Mouse (Mus musculus) kidney, adult 2 months (tissue): ENCODE results near the gene Bcas3.

Experiments
- CTCF ChIP-seq: fragments of 200-500 bp; conservative IDR thresholded peaks from 2 replicates; pipeline ENCODE4 v1.5.1; 2011; ENCODE audit warnings: low read depth, mild to moderate bottlenecking, control low read depth, low read length, moderate library complexity, mixed read lengths; ENCODE audit not compliant: insufficient read depth, insufficient read length
- POLR2A ChIP-seq: fragments of 200-500 bp; IDR thresholded peaks from one replicate; pipeline ENCODE4 v1.6.1; 2011; ENCODE audit warnings: low read depth, low read length, control low read depth

GRCm38 (mm10) chr11:85676357-85677004 lies 323.5 kb downstream of the Bcas3 start:
- TF ChIP-seq POLR2A, result no peak
- no peak for TF ChIP-seq CTCF
